Mouse (Mus musculus): ENCODE data around the gene Fcer1g.

DNA sequence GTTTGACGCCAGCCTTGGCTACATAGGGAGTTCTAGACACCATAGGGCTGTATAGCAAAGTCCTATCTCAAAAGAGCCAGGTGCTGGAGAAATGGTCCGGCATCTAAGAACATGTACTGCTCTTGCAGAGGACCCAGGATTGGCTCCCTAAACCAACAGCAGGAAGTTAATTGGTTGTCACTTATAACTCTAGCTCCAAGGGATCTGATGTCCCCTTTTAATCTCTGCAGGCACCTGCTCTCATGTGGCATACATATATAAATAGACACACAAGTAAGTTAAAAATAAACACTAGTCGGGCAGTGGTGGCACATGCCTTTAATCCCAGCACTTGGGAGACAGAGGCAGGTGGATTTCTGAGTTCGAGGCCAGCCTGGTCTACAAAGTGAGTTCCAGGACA is 1.6 kb upstream of the Fcer1g start:
- TF ChIP-seq POLR2A (IDR thresholded peaks at IDR 0.05; ENCODE audit: low read depth, low read length), result no peak
- TF ChIP-seq CTCF (IDR thresholded peaks at IDR 0.05; ENCODE audit: extremely low read depth, insufficient read length, insufficient replicate concordance, low read depth, low read length), result no peak
